Mouse (Mus musculus): ENCODE measurements at regions not wholly inside any gene's neighbourhood (a gene's known extent, or its start where the extent isn't known, plus 50 kb on each side); places are given as distances from the start of the nearest gene placed in this dataset.

GRCm38 (mm10) chr10:19269418-19269817 is 86.9 kb upstream of the Olig3 start:
- TF ChIP-seq EP300 (IDR thresholded peaks at IDR 0.05; ENCODE audit: low read depth) (no peak), CTCF (IDR thresholded peaks at IDR 0.05; ENCODE audit: low read depth) (no peak)

Data from liver, postnatal 0 days (tissue).